ENCODE assay signal across 19 mouse cellular contexts in genomic region chr16:91172510-91172909, GRCm38 (mm10). TPM values are rescaled to one million over a fixed set of nuclear protein-coding genes. Genes with fewer than 3 reads are reported as not detected.
"Had no signal": no experiment of that assay in that cellular context is flagged by ENCODE, and none has a peak within 500 bp of the region (broad histone marks: within the 10 kb centered on the region; RNA-seq: fewer than 3 reads in every experiment).

No protein-coding gene starts in this region.

- H3K9me3 ChIP-seq: kidney, embryonic 15.5 days; limb, embryonic 15.5 days; liver, embryonic 13.5 days; lung, embryonic 15.5 days; megakaryocyte, embryonic 14.5 days; neural tube, embryonic 12.5 days had no signal

- H3K4me3 ChIP-seq: kidney, embryonic 15.5 days; limb, embryonic 15.5 days; liver, embryonic 13.5 days; lung, embryonic 15.5 days; megakaryocyte, embryonic 14.5 days; neural tube, embryonic 12.5 days had no signal

- H3K9ac ChIP-seq: kidney, embryonic 15.5 days; limb, embryonic 15.5 days; liver, embryonic 13.5 days; liver, postnatal 0 days; lung, embryonic 15.5 days; neural tube, embryonic 12.5 days had no signal

- DNase-seq: kidney, adult 2 months; kidney, postnatal 14 days; liver, embryonic 13.5 days; liver, postnatal 0 days; lung, postnatal 14 days; right cerebral cortex, postnatal 14 days; thymus, postnatal 36 days had no signal

- H3K36me3 ChIP-seq: kidney, embryonic 15.5 days; limb, embryonic 15.5 days; liver, embryonic 13.5 days; lung, embryonic 15.5 days; neural tube, embryonic 12.5 days had no signal

- H3K4me1 ChIP-seq: liver, embryonic 13.5 days had no signal

- H3K4me2 ChIP-seq: kidney, embryonic 15.5 days; limb, embryonic 15.5 days; liver, embryonic 13.5 days; lung, embryonic 15.5 days; neural tube, embryonic 12.5 days had no signal

- H3K27ac ChIP-seq: kidney, embryonic 15.5 days; limb, embryonic 15.5 days; liver, embryonic 13.5 days; lung, embryonic 15.5 days; macrophage; neural tube, embryonic 12.5 days had no signal

- ATAC-seq: intestine, embryonic 16.5 days; liver, postnatal 0 days had no signal

RNA-seq across cellular contexts. Expression of gene Olig2, which starts 52.7 kb away (rescaled TPM):
- total RNA-seq: monocyte, adult 5-6 weeks; neutrophil, adult 5-6 weeks had no signal
- polyA plus RNA-seq: intestine, embryonic 16.5 days; kidney, embryonic 15.5 days; large intestine, adult 2 months; limb, embryonic 11.5 days; limb, embryonic 15.5 days; liver, embryonic 13.5 days; liver, postnatal 0 days; lung, embryonic 15.5 days; macrophage; stomach, embryonic 16.5 days had no signal
